Mouse (Mus musculus): Measurements from ENCODE around the gene Cldn18. TPM values are rescaled to one million over a fixed set of nuclear protein-coding genes. Genes with fewer than 3 reads are reported as not detected.

The Cldn18 gene
- polyA plus RNA-seq, 1 experiment from 2014 or later = not detected

Other genes starting within 250 kb of the Cldn18 start
- gene Armc8, start 148.4 kb downstream of the Cldn18 start, polyA plus RNA-seq (2015; fragmentation: Nextera tagmentation; extraction: Ambion mirVana) = 20.5 and 20.6 TPM in 2 replicates
- gene Dbr1, start 141.5 kb downstream of the Cldn18 start, polyA plus RNA-seq (2015; fragmentation: Nextera tagmentation; extraction: Ambion mirVana) = 23.4 and 27.2 TPM in 2 replicates
- not detected in 2 replicates for gene A4gnt, start 104.8 kb downstream of the Cldn18 start, polyA plus RNA-seq (2015; fragmentation: Nextera tagmentation; extraction: Ambion mirVana)
- gene Dzip1l, start 87.8 kb downstream of the Cldn18 start, polyA plus RNA-seq (2015; fragmentation: Nextera tagmentation; extraction: Ambion mirVana) = 26.7 and 29.1 TPM in 2 replicates
- gene Sox14, start 158.9 kb upstream of the Cldn18 start, polyA plus RNA-seq (2015; fragmentation: Nextera tagmentation; extraction: Ambion mirVana) = 0.29 and 0.41 TPM in 2 replicates